In genomic region chr1:75449377-75450135, GRCm38 (mm10) we compare ENCODE assay signal across 9 mouse cellular contexts. TPM values are rescaled to one million over a fixed set of nuclear protein-coding genes. Genes with fewer than 3 reads are reported as not detected.
DNase-seq lines count a peak whose midpoint lies in the region; ATAC-seq and TF ChIP-seq lines count a peak whose summit lies in the region.
"Had no signal": no experiment of that assay in that cellular context is flagged by ENCODE, and none has a peak within 500 bp of the region (broad histone marks: within the 10 kb centered on the region; RNA-seq: fewer than 3 reads in every experiment).

No protein-coding gene starts in this region.

- 0 out of 2 replicates have a peak overlapping the region, but pooled peaks have one; percentile 13 for H3K9ac ChIP-seq in lung, embryonic 14.5 days
- H3K9ac ChIP-seq in liver, embryonic 15.5 days: no peak overlapping the region
- no peak overlapping the region for H3K9ac ChIP-seq in stomach, embryonic 15.5 days

- no peak for ATAC-seq in lung, embryonic 14.5 days (ENCODE audit: insufficient read depth)
- ATAC-seq in granulocyte monocyte progenitor cell, adult 5-6 weeks (replicated peaks; ENCODE audit: poor library complexity, severe bottlenecking): peak; percentile 70
- ATAC-seq in liver, embryonic 15.5 days (ENCODE audit: insufficient read depth): no peak
- ATAC-seq in stomach, embryonic 15.5 days (ENCODE audit: insufficient read depth, low FRiP score, low read depth): no peak

- peaks cover 73% of the 10 kb centered on the region for H3K27me3 ChIP-seq in lung, embryonic 14.5 days (ENCODE audit: insufficient read depth, low read length)
- peaks cover 91% of the 10 kb centered on the region for H3K27me3 ChIP-seq in liver, embryonic 15.5 days
- H3K27me3 ChIP-seq in stomach, embryonic 15.5 days (replicated peaks): peaks cover 73% of the 10 kb centered on the region

- no peak overlapping the region for H3K27ac ChIP-seq in lung, embryonic 14.5 days (ENCODE audit: low read depth)
- no peak overlapping the region for H3K27ac ChIP-seq in liver, embryonic 15.5 days (replicated peaks)
- no peak overlapping the region for H3K27ac ChIP-seq in stomach, embryonic 15.5 days

- H3K9me3 ChIP-seq in lung, embryonic 14.5 days (ENCODE audit: low read depth, low read length): no peaks in the 10 kb centered on the region
- H3K9me3 ChIP-seq in liver, embryonic 15.5 days (replicated peaks): no peaks in the 10 kb centered on the region
- no peaks in the 10 kb centered on the region for H3K9me3 ChIP-seq in stomach, embryonic 15.5 days

- 10% methylated on average over 8 of the region's 8 CpGs for WGBS in lung, embryonic 14.5 days
- WGBS in liver, embryonic 15.5 days (ENCODE audit: insufficient replicate concordance): 3% methylated on average over 8 of the region's 8 CpGs
- 14% methylated on average over 8 of the region's 8 CpGs for WGBS in stomach, embryonic 15.5 days

- peak overlapping the region; percentile 61 for H3K4me2 ChIP-seq in lung, embryonic 14.5 days
- H3K4me2 ChIP-seq in liver, embryonic 15.5 days: peak overlapping the region; percentile 66
- H3K4me2 ChIP-seq in stomach, embryonic 15.5 days: peak overlapping the region; percentile 48; the same call in 1 of the 2 replicates

- TF ChIP-seq CTCF in lung, embryonic 14.5 days (IDR thresholded peaks at IDR 0.05; ENCODE audit: low read depth): no peak

- H3K4me1 ChIP-seq in lung, embryonic 14.5 days (ENCODE audit: insufficient read depth): peaks cover 39% of the 10 kb centered on the region
- peaks cover 66% of the 10 kb centered on the region for H3K4me1 ChIP-seq in liver, embryonic 15.5 days (replicated peaks)
- peaks cover 63% of the 10 kb centered on the region for H3K4me1 ChIP-seq in stomach, embryonic 15.5 days

- H3K4me3 ChIP-seq in lung, embryonic 14.5 days (ENCODE audit: low read depth, low read length): peak overlapping the region; percentile 28; the same call in 1 of the 2 replicates
- 0 out of 2 replicates have a peak overlapping the region, but pooled peaks have one; percentile 38 for H3K4me3 ChIP-seq in liver, embryonic 15.5 days (replicated peaks)
- H3K4me3 ChIP-seq in stomach, embryonic 15.5 days (replicated peaks): no peak overlapping the region; the same call in 1 of the 2 replicates

- H3K36me3 ChIP-seq in lung, embryonic 14.5 days (ENCODE audit: insufficient read depth): no peaks in the 10 kb centered on the region
- no peaks in the 10 kb centered on the region for H3K36me3 ChIP-seq in liver, embryonic 15.5 days (replicated peaks)
- no peaks in the 10 kb centered on the region for H3K36me3 ChIP-seq in stomach, embryonic 15.5 days

- DNase-seq in lung, embryonic 14.5 days: no peak
- no peak for DNase-seq in lung, postnatal 10 days
- no peak for DNase-seq in cerebellum, adult 18-20 months
- DNase-seq in layer of hippocampus, postnatal 10 days (ENCODE audit: low spot score in 2 of 2): no peak
- no peak for DNase-seq in layer of hippocampus, adult 8-10 months (ENCODE audit: low spot score in 2 of 2)
- DNase-seq: gastrocnemius, postnatal 36 days had no signal

RNA-seq across cellular contexts. Expression of gene Asic4, which starts 0.7 kb away (rescaled TPM):
- polyA plus RNA-seq in lung, embryonic 14.5 days (2014; fragmentation: Nextera tagmentation; extraction: Ambion mirVana): 0.12 and 0.18 TPM in 2 replicates
- total RNA-seq in granulocyte monocyte progenitor cell, adult 5-6 weeks (2014; fragmentation: Nextera tagmentation): not detected in 2 replicates
- total RNA-seq in granulocyte monocyte progenitor cell, adult 5-6 weeks (2017): not detected in 2 replicates
- 0.05 TPM in 1 of 2 replicates, not detected in the other for polyA plus RNA-seq in liver, embryonic 15.5 days (2015; fragmentation: Nextera tagmentation; extraction: Ambion mirVana)
- 2.0 and 2.1 TPM in 2 replicates for polyA plus RNA-seq in stomach, embryonic 15.5 days (2015; fragmentation: Nextera tagmentation; extraction: Ambion mirVana)
- 10 to 100 TPM; 16.2 to 17.4 TPM for total RNA-seq in layer of hippocampus, postnatal 10 days (2021)
- 1 to 10 TPM; 5.8 to 6.6 (median 6.0) TPM for total RNA-seq in layer of hippocampus, adult 8-10 months (2022)
- total RNA-seq: gastrocnemius, postnatal 36 days had no signal

RNA-seq across cellular contexts. Expression of gene Gmppa, which starts 13.8 kb away (rescaled TPM):
- polyA plus RNA-seq in lung, embryonic 14.5 days (2014; fragmentation: Nextera tagmentation; extraction: Ambion mirVana): 61.2 and 67.3 TPM in 2 replicates
- total RNA-seq in granulocyte monocyte progenitor cell, adult 5-6 weeks (2014; fragmentation: Nextera tagmentation): 118 and 133 TPM in 2 replicates
- 85.1 and 88.3 TPM in 2 replicates for total RNA-seq in granulocyte monocyte progenitor cell, adult 5-6 weeks (2017)
- 33.8 and 35.2 TPM in 2 replicates for polyA plus RNA-seq in liver, embryonic 15.5 days (2015; fragmentation: Nextera tagmentation; extraction: Ambion mirVana)
- polyA plus RNA-seq in stomach, embryonic 15.5 days (2015; fragmentation: Nextera tagmentation; extraction: Ambion mirVana): 103 TPM in 2 replicates
- total RNA-seq in layer of hippocampus, postnatal 10 days (2021): 10 to 100 TPM; 55.0 to 60.5 TPM
- 10 to 100 TPM; 58.3 to 77.2 (median 72.7) TPM for total RNA-seq in layer of hippocampus, adult 8-10 months (2022)

RNA-seq across cellular contexts. Expression of gene Chpf, which starts 29.6 kb away (rescaled TPM):
- 32.8 and 35.1 TPM in 2 replicates for polyA plus RNA-seq in lung, embryonic 14.5 days (2014; fragmentation: Nextera tagmentation; extraction: Ambion mirVana)
- 2.5 TPM in 1 of 2 replicates, not detected in the other for total RNA-seq in granulocyte monocyte progenitor cell, adult 5-6 weeks (2014; fragmentation: Nextera tagmentation)
- total RNA-seq in granulocyte monocyte progenitor cell, adult 5-6 weeks (2017): 0.62 and 1.0 TPM in 2 replicates
- polyA plus RNA-seq in liver, embryonic 15.5 days (2015; fragmentation: Nextera tagmentation; extraction: Ambion mirVana): 4.0 and 4.3 TPM in 2 replicates
- polyA plus RNA-seq in stomach, embryonic 15.5 days (2015; fragmentation: Nextera tagmentation; extraction: Ambion mirVana): 40.9 and 41.9 TPM in 2 replicates
- 10 to 100 TPM; 78.4 to 79.4 TPM for total RNA-seq in layer of hippocampus, postnatal 10 days (2021)
- 10 to 100 TPM; 71.4 to 79.7 (median 77.2) TPM for total RNA-seq in layer of hippocampus, adult 8-10 months (2022)

RNA-seq across cellular contexts. Expression of gene Tmem198, which starts 29.8 kb away (rescaled TPM):
- 0.26 and 0.72 TPM in 2 replicates for polyA plus RNA-seq in lung, embryonic 14.5 days (2014; fragmentation: Nextera tagmentation; extraction: Ambion mirVana)
- not detected in 2 replicates for total RNA-seq in granulocyte monocyte progenitor cell, adult 5-6 weeks (2014; fragmentation: Nextera tagmentation)
- total RNA-seq in granulocyte monocyte progenitor cell, adult 5-6 weeks (2017): not detected in 2 replicates
- 0.06 and 0.15 TPM in 2 replicates for polyA plus RNA-seq in liver, embryonic 15.5 days (2015; fragmentation: Nextera tagmentation; extraction: Ambion mirVana)
- polyA plus RNA-seq in stomach, embryonic 15.5 days (2015; fragmentation: Nextera tagmentation; extraction: Ambion mirVana): 2.3 and 2.7 TPM in 2 replicates
- total RNA-seq in layer of hippocampus, postnatal 10 days (2021): 10 to 100 TPM; 48.3 to 53.8 TPM
- total RNA-seq in layer of hippocampus, adult 8-10 months (2022): 10 to 100 TPM; 49.1 to 64.8 (median 55.6) TPM

RNA-seq across cellular contexts. Expression of gene Obsl1, which starts 56.7 kb away (rescaled TPM):
- polyA plus RNA-seq in lung, embryonic 14.5 days (2014; fragmentation: Nextera tagmentation; extraction: Ambion mirVana): 83.9 and 93.3 TPM in 2 replicates
- total RNA-seq in granulocyte monocyte progenitor cell, adult 5-6 weeks (2014; fragmentation: Nextera tagmentation): not detected in 2 replicates
- not detected in 2 replicates for total RNA-seq in granulocyte monocyte progenitor cell, adult 5-6 weeks (2017)
- polyA plus RNA-seq in liver, embryonic 15.5 days (2015; fragmentation: Nextera tagmentation; extraction: Ambion mirVana): 7.3 and 9.4 TPM in 2 replicates
- 75.1 and 84.0 TPM in 2 replicates for polyA plus RNA-seq in stomach, embryonic 15.5 days (2015; fragmentation: Nextera tagmentation; extraction: Ambion mirVana)
- 10 to 100 TPM; 30.7 to 38.2 TPM for total RNA-seq in layer of hippocampus, postnatal 10 days (2021)
- total RNA-seq in layer of hippocampus, adult 8-10 months (2022): 10 to 100 TPM; 20.8 to 25.7 (median 23.1) TPM

Comparison
In these comparisons a context has a peak if more than half of its experiments do, and no peak if none do; other contexts are left out.
1. RNA of gene Asic4, which starts 0.7 kb away (total RNA-seq): 16.2 to 17.4 TPM in layer of hippocampus, postnatal 10 days and 5.8 to 6.6 TPM in layer of hippocampus, adult 8-10 months; not detected in granulocyte monocyte progenitor cell, adult 5-6 weeks; every median in the first group is over 4 times any median in the second.
2. RNA of gene Chpf, which starts 29.6 kb away (total RNA-seq): 78.4 to 79.4 TPM in layer of hippocampus, postnatal 10 days and 71.4 to 79.7 TPM in layer of hippocampus, adult 8-10 months; 0.62 to 2.5 TPM in granulocyte monocyte progenitor cell, adult 5-6 weeks; every median in the first group is over 10 times any median in the second.
3. Peak in every context shown above with its lines, with median percentiles within 50 percentile points of each other: H3K4me2 ChIP-seq.